In genomic region chr12:5070131-5070530, GRCm38 (mm10) we compare ENCODE assay signal across 13 mouse cellular contexts.
"Had no signal": no experiment of that assay in that cellular context is flagged by ENCODE, and none has a peak within 500 bp of the region (broad histone marks: within the 10 kb centered on the region; RNA-seq: fewer than 3 reads in every experiment).

No protein-coding gene starts in this region.

- DNase-seq: gastrocnemius, adult 2 months; gastrocnemius, postnatal 10 days; gastrocnemius, postnatal 25 days; heart, adult 18-20 months; heart, postnatal 10 days; heart, postnatal 4 days; kidney, adult 2 months; kidney, adult 9 months; kidney, postnatal 14 days; kidney, postnatal 36 days; layer of hippocampus, adult 9-11 months; layer of hippocampus, postnatal 36 days; left cerebral cortex, postnatal 4 days had no signal
